Comparison of ENCODE assay signal across 20 mouse cellular contexts in genomic region chr2:172143269-172143668, GRCm38 (mm10).
DNase-seq lines count a peak whose midpoint lies in the region; ATAC-seq lines count a peak whose summit lies in the region.
"Had no signal": no experiment of that assay in that cellular context is flagged by ENCODE, and none has a peak within 500 bp of the region (broad histone marks: within the 10 kb centered on the region; RNA-seq: fewer than 3 reads in every experiment).

No protein-coding gene starts in this region.

- no peak overlapping the region for H3K27ac ChIP-seq in kidney, embryonic 14.5 days (ENCODE audit: low read depth, low read length)
- no peak overlapping the region for H3K27ac ChIP-seq in limb, embryonic 10.5 days
- H3K27ac ChIP-seq: forebrain, embryonic 12.5 days; liver, embryonic 14.5 days; lung, embryonic 15.5 days; midbrain, embryonic 10.5 days had no signal

- H3K36me3 ChIP-seq in kidney, embryonic 14.5 days (ENCODE audit: control insufficient read depth, insufficient read depth, low read length), result no peaks in the 10 kb centered on the region
- H3K36me3 ChIP-seq in limb, embryonic 10.5 days, result no peaks in the 10 kb centered on the region
- H3K36me3 ChIP-seq: forebrain, embryonic 12.5 days; lung, embryonic 15.5 days; midbrain, embryonic 10.5 days had no signal

- no peaks in the 10 kb centered on the region for H3K9me3 ChIP-seq in kidney, embryonic 14.5 days (ENCODE audit: control insufficient read depth, low read length)
- H3K9me3 ChIP-seq in limb, embryonic 10.5 days (replicated peaks), result no peaks in the 10 kb centered on the region
- H3K9me3 ChIP-seq: forebrain, embryonic 12.5 days; lung, embryonic 15.5 days; midbrain, embryonic 10.5 days had no signal

- no peak overlapping the region for H3K4me3 ChIP-seq in kidney, embryonic 14.5 days (ENCODE audit: low read length)
- no peak overlapping the region for H3K4me3 ChIP-seq in limb, embryonic 10.5 days
- H3K4me3 ChIP-seq: forebrain, embryonic 12.5 days; lung, embryonic 15.5 days; midbrain, embryonic 10.5 days had no signal

- no peaks in the 10 kb centered on the region for H3K4me1 ChIP-seq in kidney, embryonic 14.5 days (ENCODE audit: control insufficient read depth, insufficient read depth, low read length)
- H3K4me1 ChIP-seq in limb, embryonic 10.5 days, result peaks cover 26% of the 10 kb centered on the region
- H3K4me1 ChIP-seq: lung, embryonic 15.5 days had no signal

- peak; percentile 52; the same call in 1 of the 2 replicates for ATAC-seq in kidney, embryonic 14.5 days (ENCODE audit: low FRiP score, low TSS enrichment)
- ATAC-seq in granulocyte monocyte progenitor cell, adult 5-6 weeks (replicated peaks; ENCODE audit: poor library complexity, severe bottlenecking), result no peak
- ATAC-seq in erythroid progenitor cell, adult 5-6 weeks (replicated peaks; ENCODE audit: low FRiP score, poor library complexity, severe bottlenecking), result no peak
- ATAC-seq: hindbrain, embryonic 16.5 days; intestine, postnatal 0 days had no signal

- 24% methylated on average over 9 of the region's 9 CpGs for WGBS in kidney, embryonic 14.5 days
- 38% methylated on average over 9 of the region's 9 CpGs for WGBS in limb, embryonic 10.5 days

- H3K4me2 ChIP-seq in kidney, embryonic 14.5 days (replicated peaks; ENCODE audit: low read depth, low read length), result no peak overlapping the region
- H3K4me2 ChIP-seq: forebrain, embryonic 12.5 days; heart, embryonic 11.5 days; lung, embryonic 15.5 days had no signal

- H3K9ac ChIP-seq in kidney, embryonic 14.5 days (ENCODE audit: low read depth, low read length), result no peak overlapping the region
- H3K9ac ChIP-seq: forebrain, embryonic 12.5 days; liver, embryonic 14.5 days; lung, embryonic 15.5 days had no signal

- no peak for DNase-seq in kidney, postnatal 36 days
- DNase-seq in adrenal gland, adult 2 months, result peak; percentile 25
- peak; percentile 4 for DNase-seq in adrenal gland, postnatal 25 days
- DNase-seq in limb, embryonic 10.5 days (ENCODE audit: low spot score), result peak; percentile 51
- no peak for DNase-seq in kidney, adult 8-10 months
- DNase-seq: cerebellum, adult 9-10 months; gastrocnemius, postnatal 25 days; heart, postnatal 14 days; lung, postnatal 4 days; thymus, postnatal 25 days had no signal

- no peaks in the 10 kb centered on the region for H3K27me3 ChIP-seq in kidney, embryonic 14.5 days (ENCODE audit: control insufficient read depth, insufficient read depth, low read length)
- H3K27me3 ChIP-seq in limb, embryonic 10.5 days (ENCODE audit: low read depth, poor library complexity, severe bottlenecking), result no peaks in the 10 kb centered on the region
- H3K27me3 ChIP-seq: forebrain, embryonic 12.5 days; lung, embryonic 15.5 days had no signal

Comparison
In these comparisons a context has a peak if more than half of its experiments do, and no peak if none do; other contexts are left out.
1. DNase-seq: peak in adrenal gland, adult 2 months (single experiment), adrenal gland, postnatal 25 days (single experiment) and limb, embryonic 10.5 days (single experiment); none in kidney, postnatal 36 days (0 of 2) and kidney, adult 8-10 months (0 of 2).